Mouse (Mus musculus) central nervous system, embryonic 18 days (tissue): ENCODE measurements around the gene Kcnip3. TPM values are rescaled to one million over a fixed set of nuclear protein-coding genes. Genes with fewer than 3 reads are reported as not detected.

ENCODE experiments used
- polyA plus RNA-seq: library from polyadenylated mRNA; depleted of rRNA; stranded (reverse); fragments of >200 nt; gene quantifications from 2 replicates; pipeline ENCODE4 v1.2.3, GENCODE M21; 2012; rRNA removed

Kcnip3 gene
- 20.9 and 21.6 TPM in 2 replicates for polyA plus RNA-seq

GRCm38 (mm10) chr2:127522006-127522441 lies at the start of gene Kcnip3:
Kcnip3 (minus strand) TSS chr2:127522094.

GRCm38 (mm10) chr2:127541185-127541584 lies 19.3 kb upstream of the Kcnip3 start, which contains the start of gene Prom2:
Prom2 (minus strand) TSS chr2:127541467.

GRCm38 (mm10) chr2:127444055-127444789 lies 77.7 kb downstream of the Kcnip3 start, which contains the start of gene Fahd2a:
Fahd2a (minus strand) TSS chr2:127444565.

GRCm38 (mm10) chr2:127424977-127425376 lies 96.9 kb downstream of the Kcnip3 start, which contains the start of gene Gpat2:
Gpat2 (plus strand) TSS chr2:127425199.

Other genes with a start within 250 kb of the Kcnip3 start
- gene Dusp2, start 185.9 kb downstream of the Kcnip3 start, polyA plus RNA-seq = 9.7 and 10.0 TPM in 2 replicates
- gene Astl, start 183.5 kb downstream of the Kcnip3 start, polyA plus RNA-seq = 0.03 TPM in 1 of 2 replicates, not detected in the other
- 0.40 TPM in 2 replicates for gene Adra2b, start 158.9 kb downstream of the Kcnip3 start, polyA plus RNA-seq
- 0.13 and 0.16 TPM in 2 replicates for gene Gpat2, start 96.9 kb downstream of the Kcnip3 start, polyA plus RNA-seq
- 23.8 and 24.5 TPM in 2 replicates for gene Fahd2a, start 77.5 kb downstream of the Kcnip3 start, polyA plus RNA-seq
- gene Prom2, start 19.4 kb upstream of the Kcnip3 start, polyA plus RNA-seq = 0.07 and 0.09 TPM in 2 replicates
- gene Zfp661, start 65.0 kb upstream of the Kcnip3 start, polyA plus RNA-seq = 9.5 and 10.1 TPM in 2 replicates
- gene Mrps5, start 65.1 kb upstream of the Kcnip3 start, polyA plus RNA-seq = 157 and 158 TPM in 2 replicates
- gene Mal, start 134.6 kb upstream of the Kcnip3 start, polyA plus RNA-seq = 2.3 and 9.8 TPM in 2 replicates
- 1.2 TPM in 2 replicates for gene Mall, start 207.8 kb upstream of the Kcnip3 start, polyA plus RNA-seq